Mouse (Mus musculus): ENCODE results near the gene Mapk7.

DNA sequence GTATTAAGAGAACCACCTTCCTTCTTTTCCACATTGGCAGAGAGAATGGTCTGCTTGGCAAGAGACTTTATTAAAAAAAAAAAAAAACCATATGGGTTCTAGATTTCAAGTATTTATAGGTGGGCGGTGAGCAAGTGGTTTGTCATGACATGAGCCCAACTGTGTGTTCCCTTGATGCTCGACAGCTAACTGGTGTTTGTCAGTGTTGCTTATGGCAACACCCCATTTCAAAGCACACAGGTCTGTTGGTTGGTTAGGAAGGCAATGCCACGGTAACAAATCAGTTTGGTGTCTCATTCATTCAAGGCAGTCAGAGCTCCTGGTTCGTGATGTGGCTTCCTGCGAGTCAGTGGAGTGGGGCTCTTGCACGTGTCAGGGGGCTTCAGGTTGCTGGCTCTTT, 50.4 kb downstream of the Mapk7 start:
- no peak for TF ChIP-seq CTCF (IDR thresholded peaks at IDR 0.05; ENCODE audit: insufficient read depth, low read depth, low read length)
- no peak for TF ChIP-seq POLR2A (IDR thresholded peaks at IDR 0.05; ENCODE audit: insufficient read depth, low read depth, low read length)
